Mouse (Mus musculus) intestine, postnatal 0 days (tissue): ENCODE results near the gene Cmc2. TPM values are rescaled to one million over a fixed set of nuclear protein-coding genes. Genes with fewer than 3 reads are reported as not detected.

Source experiments
- ATAC-seq: fragments of 200-750 bp; cut with Nextera tagmentation; 2 replicates; pipeline ENCODE4 v1.8.0; 2017; ENCODE audit warnings: mild to moderate bottlenecking, moderate TSS enrichment, moderate library complexity
- H3K27ac ChIP-seq: fragments of 300-500 bp; sonication (generic); 2 replicates; pipeline ENCODE4 v1.5.1; 2014; ENCODE audit warnings: mild to moderate bottlenecking, low read depth, low read length, moderate library complexity
- H3K27me3 ChIP-seq: fragments of 300-500 bp; sonication (generic); replicated peaks from 2 replicates; pipeline ENCODE4 v1.6.1; 2014; ENCODE audit warnings: low read length, mixed read lengths; ENCODE audit not compliant: control insufficient read depth, insufficient read depth
- H3K36me3 ChIP-seq: fragments of 300-500 bp; sonication (generic); 2 replicates; pipeline ENCODE4 v1.6.1; 2014; ENCODE audit warnings: mild to moderate bottlenecking, moderate library complexity; ENCODE audit not compliant: control insufficient read depth, insufficient read depth
- H3K4me1 ChIP-seq: fragments of 300-500 bp; sonication (generic); replicated peaks from 2 replicates; pipeline ENCODE4 v1.6.1; 2014; ENCODE audit warnings: antibody characterized with exemption, low read length, mixed read lengths; ENCODE audit not compliant: control insufficient read depth, insufficient read depth
- H3K4me2 ChIP-seq: fragments of 300-500 bp; sonication (generic); replicated peaks from 2 replicates; pipeline ENCODE4 v1.6.1; 2014; ENCODE audit warnings: low read depth, mild to moderate bottlenecking, moderate library complexity
- H3K4me3 ChIP-seq: fragments of 300-500 bp; sonication (generic); 2 replicates; pipeline ENCODE4 v1.5.1; 2014; ENCODE audit warnings: low read depth, low read length
- H3K9ac ChIP-seq: fragments of 300-500 bp; sonication (generic); 2 replicates; pipeline ENCODE4 v1.6.1; 2014; ENCODE audit warnings: mild to moderate bottlenecking, low read depth, low read length
- H3K9me3 ChIP-seq: fragments of 300-500 bp; sonication (generic); 2 replicates; pipeline ENCODE4 v1.6.1; 2016; ENCODE audit warnings: mixed run types; ENCODE audit not compliant: control insufficient read depth
- CTCF ChIP-seq: sonication (generic); IDR thresholded peaks from 2 replicates; pipeline ENCODE4 v1.5.1; 2016; ENCODE audit warnings: low read depth, mild to moderate bottlenecking, control low read depth, antibody characterized with exemption, moderate library complexity
- WGBS: fragments of 180-500 bp; shearing (Covaris S2); extraction: QIAGEN DNeasy Blood & Tissue Kit; methylation state at CpG from one replicate; pipeline ENCODE4 v1.1.7; 2014; 5-methylcytosine and 5-hydroxymethylcytosine counted together
- polyA plus RNA-seq: library from polyadenylated mRNA; unstranded; fragments of >200 nt; fragmentation: Nextera tagmentation; extraction: Ambion mirVana; gene quantifications from 2 replicates; pipeline ENCODE4 v1.2.1, GENCODE M21; 2015

Cmc2 gene
- polyA plus RNA-seq, 1 experiment from 2014 or later = 58.0 TPM

- WGBS = 77% methylated on average over 17 of the region's 17 CpGs
- no peak overlapping the region for H3K27ac ChIP-seq
- H3K36me3 ChIP-seq = no peaks in the 10 kb centered on the region
- TF ChIP-seq CTCF = no peak
- H3K27me3 ChIP-seq = no peaks in the 10 kb centered on the region
- ATAC-seq = no peak
- H3K9ac ChIP-seq = no peak overlapping the region
- H3K4me2 ChIP-seq = no peak overlapping the region
- no peaks in the 10 kb centered on the region for H3K9me3 ChIP-seq
- H3K4me1 ChIP-seq = no peaks in the 10 kb centered on the region
- H3K4me3 ChIP-seq = no peak overlapping the region
These were observed 45.3 kb downstream of the Cmc2 start for GRCm38 (mm10) chr8:116875798-116876450.

- Histone ChIP-seq H3K9me3 (no peaks in the 10 kb centered on the region), H3K4me3 (no peak overlapping the region), H3K36me3 (no peaks in the 10 kb centered on the region), H3K4me1 (no peaks in the 10 kb centered on the region), H3K27ac (no peak overlapping the region), H3K9ac (no peak overlapping the region), H3K4me2 (no peak overlapping the region), H3K27me3 (no peaks in the 10 kb centered on the region)
- ATAC-seq = no peak
- WGBS = 78% methylated on average over 8 of the region's 8 CpGs
- TF ChIP-seq CTCF = no peak
These were observed 47.3 kb downstream of the Cmc2 start for GRCm38 (mm10) chr8:116873986-116874385.

- Histone ChIP-seq H3K4me2 (no peak overlapping the region), H3K4me1 (no peaks in the 10 kb centered on the region), H3K36me3 (no peaks in the 10 kb centered on the region), H3K9ac (no peak overlapping the region), H3K27ac (no peak overlapping the region), H3K27me3 (no peaks in the 10 kb centered on the region), H3K9me3 (no peaks in the 10 kb centered on the region), H3K4me3 (no peak overlapping the region)
- TF ChIP-seq CTCF = no peak
- ATAC-seq = no peak
- 74% methylated on average over 11 of the region's 11 CpGs for WGBS
These were observed 47.7 kb downstream of the Cmc2 start for GRCm38 (mm10) chr8:116873586-116873985.

GRCm38 (mm10) chr8:116872761-116873342 lies 48.4 kb downstream of the Cmc2 start:
- H3K4me2 ChIP-seq = no peak overlapping the region
- no peak overlapping the region for H3K9ac ChIP-seq
- H3K4me1 ChIP-seq = no peaks in the 10 kb centered on the region
- no peaks in the 10 kb centered on the region for H3K9me3 ChIP-seq
- H3K27ac ChIP-seq = no peak overlapping the region
- ATAC-seq = no peak
- H3K36me3 ChIP-seq = no peaks in the 10 kb centered on the region
- WGBS = 63% methylated on average over 2 of the region's 2 CpGs
- no peaks in the 10 kb centered on the region for H3K27me3 ChIP-seq
- TF ChIP-seq CTCF = peak; percentile 60
- no peak overlapping the region for H3K4me3 ChIP-seq

- no peak overlapping the region for H3K4me2 ChIP-seq
- H3K4me3 ChIP-seq = no peak overlapping the region
- no peaks in the 10 kb centered on the region for H3K36me3 ChIP-seq
- no peaks in the 10 kb centered on the region for H3K4me1 ChIP-seq
- H3K9ac ChIP-seq = no peak overlapping the region
- H3K27me3 ChIP-seq = peaks cover 12% of the 10 kb centered on the region
- 43% methylated on average over 4 of the region's 4 CpGs for WGBS
- peak; percentile 81 for TF ChIP-seq CTCF
- ATAC-seq = no peak
- no peak overlapping the region for H3K27ac ChIP-seq
- H3K9me3 ChIP-seq = no peaks in the 10 kb centered on the region
These were observed 52.6 kb downstream of the Cmc2 start for GRCm38 (mm10) chr8:116868699-116869098.

- TF ChIP-seq CTCF = no peak
- Histone ChIP-seq H3K27ac (no peak overlapping the region), H3K9me3 (no peaks in the 10 kb centered on the region), H3K27me3 (peaks cover 17% of the 10 kb centered on the region), H3K9ac (no peak overlapping the region), H3K36me3 (no peaks in the 10 kb centered on the region), H3K4me3 (no peak overlapping the region), H3K4me2 (no peak overlapping the region), H3K4me1 (no peaks in the 10 kb centered on the region)
- 68% methylated on average over 9 of the region's 9 CpGs for WGBS
- ATAC-seq = no peak
These were observed 53.9 kb downstream of the Cmc2 start for GRCm38 (mm10) chr8:116867321-116867720.
